Mouse (Mus musculus) erythroblast, embryonic 14.5 days (primary cell): ENCODE results near the gene Dhx58.

Source experiments
- GATA1 ChIP-seq: IDR thresholded peaks from 2 replicates; pipeline ENCODE4 v1.6.1; 2012; ENCODE audit warnings: low read length, inconsistent platforms, mixed read lengths
- TAL1 ChIP-seq: IDR thresholded peaks from 3 replicates; pipeline ENCODE4 v1.6.1; 2012; ENCODE audit warnings: low read length, inconsistent platforms, mixed read lengths

- TF ChIP-seq GATA1, result no peak
- TF ChIP-seq TAL1, result no peak
Observed at GRCm38 (mm10) chr11:100703851-100704531, at the start of gene Dhx58.
